Mouse (Mus musculus) hindbrain, embryonic 12.5 days (tissue): Measurements from ENCODE around the gene Olfr164. TPM values are rescaled to one million over a fixed set of nuclear protein-coding genes. Genes with fewer than 3 reads are reported as not detected.

Experiments used
- ATAC-seq: fragments of 200-750 bp; cut with Nextera tagmentation; 2 replicates; pipeline ENCODE4 v1.8.0; 2017; ENCODE audit warnings: moderate TSS enrichment; ENCODE audit not compliant: low FRiP score
- H3K27ac ChIP-seq: fragments of 300-500 bp; sonication (generic); 2 replicates; pipeline ENCODE4 v1.5.1; 2016; ENCODE audit warnings: mild to moderate bottlenecking
- H3K27me3 ChIP-seq: fragments of 300-500 bp; sonication (generic); 2 replicates; pipeline ENCODE4 v1.6.1; 2016; ENCODE audit warnings: mild to moderate bottlenecking
- H3K36me3 ChIP-seq: fragments of 300-500 bp; sonication (generic); 2 replicates; pipeline ENCODE4 v1.6.1; 2016; ENCODE audit warnings: mild to moderate bottlenecking
- H3K4me1 ChIP-seq: fragments of 300-500 bp; sonication (generic); 2 replicates; pipeline ENCODE4 v1.6.1; 2016
- H3K4me2 ChIP-seq: fragments of 300-500 bp; sonication (generic); replicated peaks from 2 replicates; pipeline ENCODE4 v1.6.1; 2016; ENCODE audit warnings: mild to moderate bottlenecking
- H3K4me3 ChIP-seq: fragments of 300-500 bp; sonication (generic); 2 replicates; pipeline ENCODE4 v1.5.1; 2016; ENCODE audit warnings: mild to moderate bottlenecking
- H3K9ac ChIP-seq: fragments of 300-500 bp; sonication (generic); 2 replicates; pipeline ENCODE4 v1.6.1; 2016; ENCODE audit warnings: mild to moderate bottlenecking, moderate library complexity
- H3K9me3 ChIP-seq: fragments of 300-500 bp; sonication (generic); replicated peaks from 2 replicates; pipeline ENCODE4 v1.6.1; 2016; ENCODE audit warnings: mild to moderate bottlenecking
- WGBS: fragments of 180-500 bp; shearing (Covaris S2); methylation state at CpG from one replicate; pipeline ENCODE4 v1.1.7; 2016; 5-methylcytosine and 5-hydroxymethylcytosine counted together
- microRNA-seq: library from miRNA; unstranded; fragments of <30 nt; microRNA quantifications from one replicate; pipeline ENCODE4, GENCODE M21; 2017
- polyA plus RNA-seq: library from polyadenylated mRNA; unstranded; fragments of >200 nt; fragmentation: Nextera tagmentation; extraction: Ambion mirVana; gene quantifications from 2 replicates; pipeline ENCODE4 v1.2.1, GENCODE M21; 2016

Olfr164 gene
- polyA plus RNA-seq: not detected in 2 replicates

DNA sequence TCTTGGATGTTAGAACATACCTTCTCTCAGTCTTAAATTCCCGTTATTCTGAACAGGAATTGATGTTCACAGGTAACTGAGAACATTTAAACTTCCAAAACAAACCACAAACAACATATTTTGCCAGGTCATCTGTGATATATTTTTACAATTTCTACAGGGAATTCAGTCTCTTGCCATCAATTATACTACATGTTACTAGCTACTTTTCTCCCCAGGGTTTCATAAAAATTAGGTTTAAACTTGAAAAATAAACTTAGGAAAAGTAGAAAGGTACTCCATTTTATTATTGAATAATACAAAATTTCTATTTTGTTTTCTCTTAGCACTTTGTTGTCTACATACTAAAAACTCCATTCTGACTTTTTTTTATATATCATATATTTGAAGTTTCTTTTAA, at the start of gene Olfr164:
Gene Olfr164, minus strand, starts transcription at position 101 of the 400 bp plus-strand sequence.
- no peak within 1 kb of the TSS for H3K9ac ChIP-seq
- 56% methylated on average over 1 of the region's 1 CpGs for WGBS
- H3K4me1 ChIP-seq: no peaks in the 10 kb centered on the region
- no peaks in the 10 kb centered on the region for H3K36me3 ChIP-seq
- no peaks in the 10 kb centered on the region for H3K27me3 ChIP-seq
- H3K4me2 ChIP-seq: no peak within 1 kb of the TSS
- no peak within 1 kb of the TSS for H3K27ac ChIP-seq
- no peaks in the 10 kb centered on the region for H3K9me3 ChIP-seq
- no peak for ATAC-seq
- H3K4me3 ChIP-seq: no peak within 1 kb of the TSS

DNA sequence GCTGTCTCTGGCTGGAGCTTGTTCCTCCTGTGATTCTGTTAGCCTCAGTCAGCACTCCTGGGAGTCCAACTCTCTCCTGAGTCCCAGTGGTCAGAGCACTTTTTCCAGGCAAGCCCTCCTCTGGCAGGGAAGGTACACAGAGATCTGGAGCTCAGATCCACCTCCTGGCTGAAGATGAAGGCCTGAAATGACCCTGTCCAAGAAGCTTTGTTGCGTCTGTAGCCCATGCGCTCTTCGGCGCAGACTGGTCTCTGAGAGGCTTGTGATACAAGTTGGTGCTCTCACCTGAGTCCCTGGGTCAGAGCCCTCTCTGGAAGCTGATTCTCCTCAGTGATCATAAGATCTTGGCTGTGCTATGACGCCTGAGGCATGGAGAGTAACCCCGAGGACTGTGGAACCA, 35.2 kb upstream of the Olfr164 start:
- no peaks in the 10 kb centered on the region for H3K36me3 ChIP-seq
- 93% methylated on average over 6 of the region's 6 CpGs for WGBS
- H3K4me1 ChIP-seq: no peaks in the 10 kb centered on the region
- no peak for ATAC-seq
- no peaks in the 10 kb centered on the region for H3K27me3 ChIP-seq
- no peak overlapping the region for H3K4me3 ChIP-seq
- H3K4me2 ChIP-seq: no peak overlapping the region
- H3K27ac ChIP-seq: no peak overlapping the region
- no peak overlapping the region for H3K9ac ChIP-seq
- no peaks in the 10 kb centered on the region for H3K9me3 ChIP-seq

DNA sequence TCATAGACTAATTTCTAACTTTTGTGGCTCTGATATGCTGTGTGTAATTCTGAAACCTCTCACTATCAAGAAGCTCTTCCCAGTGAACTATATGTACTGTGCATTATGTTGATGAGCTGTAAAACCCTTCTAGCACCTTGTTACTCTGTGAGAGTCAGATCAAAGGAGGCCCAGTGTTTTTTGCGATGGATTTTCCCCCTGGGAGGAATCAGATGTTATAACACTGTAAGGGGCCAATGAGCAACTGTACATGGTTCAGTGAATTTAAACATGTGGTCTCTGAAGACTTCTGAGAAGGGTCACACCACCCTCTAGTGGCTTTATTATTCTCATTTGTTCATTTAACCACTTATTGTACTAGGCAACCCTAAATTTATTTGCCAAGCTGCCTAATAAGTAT, 50.6 kb downstream of the Olfr164 start:
- 41% methylated on average over 1 of the region's 1 CpGs for WGBS
- Histone ChIP-seq H3K27ac (no peak overlapping the region), H3K4me1 (no peaks in the 10 kb centered on the region), H3K4me3 (no peak overlapping the region), H3K36me3 (no peaks in the 10 kb centered on the region), H3K27me3 (no peaks in the 10 kb centered on the region), H3K4me2 (no peak overlapping the region), H3K9me3 (no peaks in the 10 kb centered on the region), H3K9ac (no peak overlapping the region)
- no peak for ATAC-seq

DNA sequence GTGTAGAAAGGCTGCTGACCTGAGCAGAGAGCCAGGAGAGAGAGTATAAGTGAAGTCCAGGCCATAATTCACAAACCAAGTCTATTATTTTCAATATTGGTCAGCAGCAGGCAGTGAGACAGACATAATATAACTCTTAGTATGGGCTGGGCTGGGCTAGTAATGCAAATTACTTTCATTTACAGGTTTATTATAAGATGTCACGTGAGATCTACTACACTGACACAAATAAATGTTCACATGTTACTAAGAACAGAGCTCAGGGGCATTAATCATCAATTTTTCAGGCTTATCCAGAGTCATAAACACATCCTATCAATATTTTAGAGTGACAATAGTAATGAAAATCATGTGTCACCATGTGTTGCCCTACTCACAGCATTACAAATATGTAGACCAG, 53.1 kb downstream of the Olfr164 start:
- WGBS: 65% methylated on average over 1 of the region's 1 CpGs
- ATAC-seq: no peak
- Histone ChIP-seq H3K27me3 (no peaks in the 10 kb centered on the region), H3K4me1 (no peaks in the 10 kb centered on the region), H3K9me3 (no peaks in the 10 kb centered on the region), H3K4me3 (no peak overlapping the region), H3K36me3 (no peaks in the 10 kb centered on the region), H3K9ac (no peak overlapping the region), H3K4me2 (no peak overlapping the region), H3K27ac (no peak overlapping the region)

DNA sequence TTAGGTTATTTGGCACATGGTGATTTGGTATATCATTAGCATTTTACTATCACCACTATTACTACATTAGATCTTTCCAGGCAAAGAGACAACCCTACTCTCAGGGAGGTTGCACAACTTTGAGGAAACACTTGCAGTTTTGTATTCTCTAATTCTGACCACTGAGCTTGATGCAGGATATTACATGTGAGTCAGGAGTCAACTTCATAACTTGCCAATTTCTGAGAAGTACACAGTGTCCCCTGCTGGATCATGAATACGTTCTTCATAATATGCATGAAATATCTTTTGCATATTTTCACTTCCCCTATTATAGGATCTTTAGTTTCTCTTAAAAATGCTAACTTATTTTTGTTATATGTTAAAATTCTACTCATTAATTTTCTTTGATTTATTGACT, 68.0 kb downstream of the Olfr164 start:
- Histone ChIP-seq H3K4me2 (no peak overlapping the region), H3K4me3 (no peak overlapping the region), H3K27ac (no peak overlapping the region), H3K9ac (no peak overlapping the region), H3K36me3 (no peaks in the 10 kb centered on the region), H3K9me3 (no peaks in the 10 kb centered on the region), H3K27me3 (no peaks in the 10 kb centered on the region), H3K4me1 (no peaks in the 10 kb centered on the region)
- no peak for ATAC-seq
- WGBS: 75% methylated on average over 1 of the region's 1 CpGs

DNA sequence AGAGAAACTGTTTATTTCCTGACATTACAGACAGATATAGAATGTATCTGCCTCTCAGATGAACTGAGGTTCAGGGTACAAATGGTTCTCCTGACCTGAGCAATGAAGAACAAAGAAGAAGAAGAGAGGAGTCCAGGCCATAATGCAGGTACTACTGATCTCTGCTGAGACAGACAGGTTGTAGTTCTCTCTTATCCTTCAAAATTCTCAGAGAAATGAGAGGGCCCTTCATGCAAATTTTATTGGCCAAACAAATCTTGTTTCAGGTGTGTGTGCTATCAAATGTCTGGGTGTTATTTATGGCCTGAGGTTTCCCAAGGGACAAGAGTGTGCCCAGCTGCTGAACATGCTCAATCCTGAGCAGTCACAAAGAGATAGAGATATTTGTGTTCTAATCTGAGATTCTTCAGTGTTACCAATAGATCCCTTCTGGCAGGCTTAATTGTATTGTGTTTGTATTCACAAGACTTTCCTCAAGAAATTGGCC, 72.3 kb downstream of the Olfr164 start:
- Histone ChIP-seq H3K4me3 (no peak overlapping the region), H3K9ac (no peak overlapping the region), H3K27me3 (no peaks in the 10 kb centered on the region), H3K4me2 (no peak overlapping the region), H3K27ac (no peak overlapping the region), H3K4me1 (no peaks in the 10 kb centered on the region), H3K9me3 (0 out of 2 replicates have a peak, but pooled peaks cover 5% of the 10 kb centered on the region), H3K36me3 (no peaks in the 10 kb centered on the region)
- no peak for ATAC-seq

DNA sequence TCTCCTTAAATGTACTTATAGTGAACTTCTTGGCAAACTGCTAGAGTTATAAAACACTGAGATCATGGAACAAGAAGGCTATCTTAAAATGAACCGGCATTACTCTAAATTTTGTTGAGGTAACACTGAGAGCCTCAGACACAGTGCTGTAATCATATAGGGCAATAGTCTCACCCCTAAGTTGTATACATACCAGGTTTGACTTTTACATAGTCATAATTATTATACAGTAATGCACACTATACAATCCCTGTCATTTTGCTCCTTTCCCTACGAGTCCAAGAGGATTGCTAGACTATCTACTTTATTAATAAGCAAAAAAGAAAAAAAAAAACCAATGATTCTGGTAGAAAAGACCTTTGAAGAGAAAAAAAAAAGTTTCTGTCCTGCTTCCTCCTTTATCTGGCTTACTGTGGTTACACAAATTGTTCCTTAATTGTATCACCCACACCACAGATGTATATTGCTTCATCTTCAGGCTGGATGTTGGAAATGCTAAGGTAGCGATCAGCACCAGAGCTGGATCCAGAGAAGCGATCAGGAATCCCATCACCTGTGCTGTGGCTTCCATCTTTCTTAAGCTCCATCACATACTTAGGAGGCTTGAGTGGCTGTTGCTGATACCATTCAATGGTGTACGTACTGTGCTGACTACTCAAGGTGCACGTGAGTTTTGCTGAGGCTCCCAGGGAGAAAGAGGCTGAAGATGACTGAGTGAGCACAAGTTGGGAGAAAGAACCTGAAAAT, 72.9 kb downstream of the Olfr164 start:
- no peaks in the 10 kb centered on the region for H3K36me3 ChIP-seq
- H3K27me3 ChIP-seq: no peaks in the 10 kb centered on the region
- H3K4me2 ChIP-seq: no peak overlapping the region
- H3K4me3 ChIP-seq: no peak overlapping the region
- no peaks in the 10 kb centered on the region for H3K4me1 ChIP-seq
- ATAC-seq: no peak
- H3K27ac ChIP-seq: no peak overlapping the region
- 84% methylated on average over 6 of the region's 6 CpGs for WGBS
- H3K9ac ChIP-seq: no peak overlapping the region
- 0 out of 2 replicates have a peak, but pooled peaks cover 5% of the 10 kb centered on the region for H3K9me3 ChIP-seq

DNA sequence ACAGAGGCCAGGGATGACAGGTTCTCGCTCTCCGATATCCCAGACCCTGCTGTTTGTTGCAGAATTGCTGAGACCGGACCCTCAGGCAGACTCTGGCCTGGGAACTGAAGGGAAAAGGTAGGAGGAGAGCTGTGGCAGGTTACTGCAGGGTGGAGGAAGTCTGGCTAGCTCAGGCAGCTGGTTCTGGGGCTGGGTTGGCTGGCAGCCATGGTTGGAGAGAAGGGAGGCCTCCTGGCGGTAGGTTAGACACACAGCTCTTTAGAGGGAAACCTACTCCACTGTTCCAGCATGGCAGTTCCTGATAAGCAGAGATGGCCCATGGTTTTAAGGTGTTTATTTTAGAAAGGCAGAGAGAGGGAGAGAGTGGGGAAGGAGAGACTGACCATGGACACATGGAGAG, 77.1 kb downstream of the Olfr164 start:
- no peaks in the 10 kb centered on the region for H3K27me3 ChIP-seq
- H3K9me3 ChIP-seq: 0 out of 2 replicates have a peak, but pooled peaks cover 5% of the 10 kb centered on the region
- no peak overlapping the region for H3K27ac ChIP-seq
- no peak overlapping the region for H3K4me3 ChIP-seq
- H3K9ac ChIP-seq: no peak overlapping the region
- no peaks in the 10 kb centered on the region for H3K36me3 ChIP-seq
- no peak for ATAC-seq
- no peaks in the 10 kb centered on the region for H3K4me1 ChIP-seq
- WGBS: 92% methylated on average over 4 of the region's 4 CpGs
- H3K4me2 ChIP-seq: no peak overlapping the region

Small RNA genes within 50 kb of the gene (microRNA-seq; reads per million reads assigned to microRNA genes)
- gene Gm23612: not detected

Other genes with a start within 250 kb of the Olfr164 start
- not detected in 2 replicates for gene Olfr165, start 109.1 kb upstream of the Olfr164 start, polyA plus RNA-seq
- not detected in 2 replicates for gene Olfr166, start 169.6 kb upstream of the Olfr164 start, polyA plus RNA-seq
- gene Olfr167, start 208.2 kb upstream of the Olfr164 start, polyA plus RNA-seq: not detected in 2 replicates
- gene Olfr168, start 221.5 kb upstream of the Olfr164 start, polyA plus RNA-seq: not detected in 2 replicates